ENCODE assay signal across 9 mouse cellular contexts in genomic region chr2:5381712-5382710, GRCm38 (mm10).
DNase-seq lines count a peak whose midpoint lies in the region; ATAC-seq lines count a peak whose summit lies in the region.
"Had no signal": no experiment of that assay in that cellular context is flagged by ENCODE, and none has a peak within 500 bp of the region (broad histone marks: within the 10 kb centered on the region; RNA-seq: fewer than 3 reads in every experiment).

No protein-coding gene starts in this region.

- peak overlapping the region; percentile 6; the same call in 1 of the 2 replicates for H3K4me2 ChIP-seq in heart, embryonic 12.5 days
- H3K4me2 ChIP-seq in hindbrain, embryonic 13.5 days = no peak overlapping the region
- H3K4me2 ChIP-seq in midbrain, embryonic 13.5 days (replicated peaks) = 0 out of 2 replicates have a peak overlapping the region, but pooled peaks have one; percentile 9
- H3K4me2 ChIP-seq: liver, embryonic 13.5 days had no signal

- H3K9ac ChIP-seq in heart, embryonic 12.5 days = no peak overlapping the region
- H3K9ac ChIP-seq in hindbrain, embryonic 13.5 days = no peak overlapping the region
- H3K9ac ChIP-seq in midbrain, embryonic 13.5 days (replicated peaks) = no peak overlapping the region
- H3K9ac ChIP-seq: liver, embryonic 13.5 days had no signal

- no peaks in the 10 kb centered on the region for H3K9me3 ChIP-seq in heart, embryonic 12.5 days (replicated peaks)
- H3K9me3 ChIP-seq in hindbrain, embryonic 13.5 days = no peaks in the 10 kb centered on the region
- H3K9me3 ChIP-seq in midbrain, embryonic 13.5 days = no peaks in the 10 kb centered on the region
- H3K9me3 ChIP-seq: liver, embryonic 13.5 days had no signal

- H3K4me3 ChIP-seq in heart, embryonic 12.5 days = no peak overlapping the region
- H3K4me3 ChIP-seq in hindbrain, embryonic 13.5 days = no peak overlapping the region
- H3K4me3 ChIP-seq in midbrain, embryonic 13.5 days (replicated peaks) = no peak overlapping the region
- H3K4me3 ChIP-seq: liver, embryonic 13.5 days had no signal

- H3K4me1 ChIP-seq in heart, embryonic 12.5 days (replicated peaks) = peaks cover 19% of the 10 kb centered on the region
- H3K4me1 ChIP-seq in hindbrain, embryonic 13.5 days (replicated peaks) = peaks cover 42% of the 10 kb centered on the region
- peaks cover 34% of the 10 kb centered on the region for H3K4me1 ChIP-seq in midbrain, embryonic 13.5 days (replicated peaks)
- H3K4me1 ChIP-seq: liver, embryonic 13.5 days had no signal

- H3K27me3 ChIP-seq in heart, embryonic 12.5 days (replicated peaks) = no peaks in the 10 kb centered on the region
- no peaks in the 10 kb centered on the region for H3K27me3 ChIP-seq in hindbrain, embryonic 13.5 days
- H3K27me3 ChIP-seq in midbrain, embryonic 13.5 days = no peaks in the 10 kb centered on the region
- H3K27me3 ChIP-seq: liver, embryonic 13.5 days had no signal

- no peak for ATAC-seq in heart, embryonic 12.5 days (ENCODE audit: insufficient number of reproducible peaks, low FRiP score)
- ATAC-seq in hindbrain, embryonic 13.5 days (ENCODE audit: low FRiP score) = peak; percentile 17; the same call in 1 of the 2 replicates
- ATAC-seq in midbrain, embryonic 13.5 days = peak; percentile 73

- no peaks in the 10 kb centered on the region for H3K36me3 ChIP-seq in heart, embryonic 12.5 days
- H3K36me3 ChIP-seq in hindbrain, embryonic 13.5 days = no peaks in the 10 kb centered on the region
- H3K36me3 ChIP-seq in midbrain, embryonic 13.5 days = no peaks in the 10 kb centered on the region
- H3K36me3 ChIP-seq: liver, embryonic 13.5 days had no signal

- no peak for DNase-seq in heart, adult 11 months
- DNase-seq in cerebellum, adult 11 months = peak; percentile 39
- DNase-seq in thymus, postnatal 4 days = no peak
- no peak for DNase-seq in frontal cortex, postnatal 10 days (ENCODE audit: low spot score in 2 of 2)
- DNase-seq in right cerebral cortex, postnatal 4 days = no peak
- DNase-seq: liver, embryonic 13.5 days had no signal

- H3K27ac ChIP-seq in heart, embryonic 12.5 days (ENCODE audit: poor library complexity, severe bottlenecking) = no peak overlapping the region
- H3K27ac ChIP-seq in hindbrain, embryonic 13.5 days = peak overlapping the region; percentile 71
- H3K27ac ChIP-seq in midbrain, embryonic 13.5 days = peak overlapping the region; percentile 35; the same call in 1 of the 2 replicates
- H3K27ac ChIP-seq: liver, embryonic 13.5 days had no signal

- 42% methylated on average over 12 of the region's 12 CpGs for WGBS in heart, embryonic 12.5 days
- WGBS in hindbrain, embryonic 13.5 days = 52% methylated on average over 12 of the region's 12 CpGs
- WGBS in midbrain, embryonic 13.5 days = 26% methylated on average over 12 of the region's 12 CpGs
